Mouse (Mus musculus) bone marrow macrophage, adult 2 months (primary cell): ENCODE data around the gene Olfr658. TPM values are rescaled to one million over a fixed set of nuclear protein-coding genes. Genes with fewer than 3 reads are reported as not detected.

Source experiments
- H3K27ac ChIP-seq: 2 replicates; pipeline ENCODE4 v1.5.1; 2012; ENCODE audit warnings: low read depth, low read length; ENCODE audit not compliant: insufficient read depth
- H3K4me1 ChIP-seq: 2 replicates; pipeline ENCODE4 v1.6.1; 2012; ENCODE audit warnings: low read length; ENCODE audit not compliant: control insufficient read depth, insufficient read depth
- H3K4me3 ChIP-seq: 2 replicates; pipeline ENCODE4 v1.5.1; 2012; ENCODE audit warnings: mild to moderate bottlenecking, low read length, moderate library complexity; ENCODE audit not compliant: insufficient read depth
- CTCF ChIP-seq: IDR thresholded peaks from 2 replicates; pipeline ENCODE4 v1.5.1; 2012; ENCODE audit warnings: low read depth, mild to moderate bottlenecking, low read length, moderate library complexity
- POLR2A ChIP-seq: IDR thresholded peaks from 2 replicates; pipeline ENCODE4 v1.6.1; 2012; ENCODE audit warnings: mild to moderate bottlenecking, low read depth, low read length, borderline replicate concordance
- polyA plus RNA-seq: library from polyadenylated mRNA; stranded (reverse); fragments of >200 nt; gene quantifications from 2 replicates; pipeline ENCODE4 v1.2.4, GENCODE M21; 2012; ENCODE audit not compliant: missing spikeins, insufficient read depth, insufficient read length

The Olfr658 gene
- not detected in 2 replicates for polyA plus RNA-seq

DNA sequence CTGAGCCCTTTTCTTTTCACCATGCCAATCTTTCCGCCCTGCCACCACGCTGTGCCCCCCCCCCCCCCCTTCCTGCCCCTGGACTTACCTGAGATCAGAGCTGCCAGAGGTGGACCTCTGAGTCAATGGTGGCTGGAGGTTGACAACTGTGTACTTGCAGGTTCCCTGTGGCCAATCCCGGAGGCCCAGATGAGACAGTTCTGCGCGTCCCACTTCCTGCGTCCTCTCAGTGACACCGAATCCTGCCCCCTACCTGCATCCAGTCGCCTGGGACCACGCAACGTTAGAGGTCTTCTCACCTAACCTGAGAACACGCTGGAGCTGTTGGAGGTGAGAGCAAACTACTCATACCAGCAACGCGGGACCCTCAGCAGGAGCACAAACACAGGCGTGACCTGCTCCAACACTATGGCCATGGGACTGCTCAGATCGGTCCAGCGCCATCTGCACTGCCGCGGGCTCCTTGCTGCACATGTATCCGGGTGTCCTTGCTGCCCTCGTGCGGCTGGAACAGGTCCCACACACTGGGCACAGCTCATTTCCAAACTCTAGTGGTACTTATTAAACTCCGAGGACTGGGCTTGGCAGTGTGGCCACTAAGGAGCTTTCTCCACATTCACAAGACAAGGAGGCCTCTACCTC lies at the start of gene Olfr658:
TSS of gene Olfr658 (minus strand) at position 465 of the 642 bp plus-strand sequence.
- H3K4me1 ChIP-seq, result no peaks in the 10 kb centered on the region

GRCm38 (mm10) chr7:104686201-104686600 lies 39.1 kb upstream of the Olfr658 start, which contains the start of gene Olfr661:
TSS of gene Olfr661 (plus strand) at chr7:104686501.
- no peaks in the 10 kb centered on the region for H3K4me1 ChIP-seq
- H3K4me3 ChIP-seq, result no peak within 1 kb of the TSS
- H3K27ac ChIP-seq, result no peak within 1 kb of the TSS
- TF ChIP-seq CTCF (no peak), POLR2A (no peak)

More for the DNA sequence above, at the start of gene Olfr658:
- TF ChIP-seq POLR2A (no peak), CTCF (no peak)
- Histone ChIP-seq H3K4me3 (no peak within 1 kb of the TSS), H3K27ac (no peak within 1 kb of the TSS)

DNA sequence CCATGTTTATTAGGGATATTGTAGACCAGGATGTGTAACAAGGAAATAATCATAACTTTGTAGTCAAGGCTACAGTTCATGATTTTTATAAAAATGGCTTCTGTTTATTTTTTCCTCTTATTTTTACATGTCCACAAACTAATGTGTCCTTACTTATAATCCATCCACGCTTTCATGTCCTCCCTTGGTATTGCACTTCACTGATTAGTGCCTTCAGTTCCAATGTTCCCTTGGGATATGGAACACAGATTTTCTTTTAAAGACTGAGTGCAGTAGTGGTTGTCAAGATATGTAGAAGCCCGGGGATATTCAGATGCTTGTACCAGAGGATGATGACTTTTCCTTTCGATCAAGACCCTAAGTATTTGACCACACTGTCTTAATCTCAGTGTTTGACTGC lies 19.3 kb upstream of the Olfr658 start, which contains the start of gene Olfr659:
TSS of gene Olfr659 (plus strand) at position 301 of the 400 bp plus-strand sequence.
- Histone ChIP-seq H3K4me3 (no peak within 1 kb of the TSS), H3K27ac (no peak within 1 kb of the TSS), H3K4me1 (no peaks in the 10 kb centered on the region)
- TF ChIP-seq CTCF (no peak), POLR2A (no peak)

- no peak within 1 kb of the TSS for H3K27ac ChIP-seq
- no peaks in the 10 kb centered on the region for H3K4me1 ChIP-seq
- H3K4me3 ChIP-seq, result no peak within 1 kb of the TSS
- TF ChIP-seq CTCF (no peak), POLR2A (no peak)
Measured at GRCm38 (mm10) chr7:104624494-104624893, 22.6 kb downstream of the Olfr658 start, which contains the start of gene Olfr657. TSS of gene Olfr657 (plus strand) at chr7:104624794.

GRCm38 (mm10) chr7:104613655-104614054 lies 33.5 kb downstream of the Olfr658 start, which contains the start of gene Olfr656:
TSS of gene Olfr656 (plus strand) at chr7:104613955.
- TF ChIP-seq CTCF, result no peak
- TF ChIP-seq POLR2A, result no peak

DNA sequence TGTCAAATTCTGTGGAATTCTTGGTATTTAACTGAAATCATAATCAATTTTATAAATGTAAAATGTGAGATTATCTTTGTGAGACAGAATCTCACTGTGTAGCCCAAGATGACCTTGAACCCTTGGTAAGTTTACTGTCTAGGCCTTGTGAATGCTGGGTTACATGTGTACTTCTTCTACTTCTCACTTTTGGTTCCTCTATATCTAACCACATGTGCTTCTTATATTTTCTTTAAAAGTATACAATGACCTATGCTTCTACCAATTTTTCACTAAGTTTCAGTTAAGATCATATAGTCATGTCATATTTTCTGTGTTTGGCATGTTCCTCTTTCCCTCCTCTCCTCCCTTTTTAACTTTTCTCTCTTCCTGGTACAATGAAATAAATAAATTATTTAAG lies 42.4 kb downstream of the Olfr658 start:
- Histone ChIP-seq H3K4me1 (no peaks in the 10 kb centered on the region), H3K4me3 (no peak overlapping the region), H3K27ac (no peak overlapping the region)
- TF ChIP-seq POLR2A, result no peak
- TF ChIP-seq CTCF, result no peak

More at GRCm38 (mm10) chr7:104613655-104614054, 33.5 kb downstream of the Olfr658 start, which contains the start of gene Olfr656:
- Histone ChIP-seq H3K27ac (no peak within 1 kb of the TSS), H3K4me1 (no peaks in the 10 kb centered on the region), H3K4me3 (no peak within 1 kb of the TSS)

- no peak overlapping the region for H3K27ac ChIP-seq
- no peak overlapping the region for H3K4me3 ChIP-seq
- TF ChIP-seq CTCF (peak; percentile 60), POLR2A (no peak)
- no peaks in the 10 kb centered on the region for H3K4me1 ChIP-seq
Measured at GRCm38 (mm10) chr7:104603173-104603572, 43.9 kb downstream of the Olfr658 start.

- Histone ChIP-seq H3K4me1 (no peaks in the 10 kb centered on the region), H3K4me3 (no peak within 1 kb of the TSS), H3K27ac (no peak within 1 kb of the TSS)
- TF ChIP-seq CTCF (no peak), POLR2A (no peak)
Measured at GRCm38 (mm10) chr7:104601679-104602078, 45.4 kb downstream of the Olfr658 start, which contains the start of gene Olfr655. TSS of gene Olfr655 (minus strand) at chr7:104601779.

Other genes starting within 250 kb of the Olfr658 start
- 7.6 and 9.4 TPM in 2 replicates for gene Trim30c, start 246.5 kb downstream of the Olfr658 start, polyA plus RNA-seq
- gene Trim30a, start 182.1 kb downstream of the Olfr658 start, polyA plus RNA-seq, result 145 and 153 TPM in 2 replicates
- gene Trim30d, start 139.5 kb downstream of the Olfr658 start, polyA plus RNA-seq, result 51.7 and 57.7 TPM in 2 replicates
- not detected in 2 replicates for gene Olfr651, start 97.2 kb downstream of the Olfr658 start, polyA plus RNA-seq
- not detected in 2 replicates for gene Olfr652, start 86.4 kb downstream of the Olfr658 start, polyA plus RNA-seq
- not detected in 2 replicates for gene Olfr653, start 70.0 kb downstream of the Olfr658 start, polyA plus RNA-seq
- gene Olfr654, start 60.3 kb downstream of the Olfr658 start, polyA plus RNA-seq, result not detected in 2 replicates
- gene Olfr655, start 45.5 kb downstream of the Olfr658 start, polyA plus RNA-seq, result not detected in 2 replicates
- not detected in 2 replicates for gene Olfr656, start 33.4 kb downstream of the Olfr658 start, polyA plus RNA-seq
- gene Olfr657, start 22.5 kb downstream of the Olfr658 start, polyA plus RNA-seq, result not detected in 2 replicates
- gene Olfr659, start 19.4 kb upstream of the Olfr658 start, polyA plus RNA-seq, result not detected in 2 replicates
- gene Olfr661, start 39.2 kb upstream of the Olfr658 start, polyA plus RNA-seq, result not detected in 2 replicates
- gene Usp17le, start 130.2 kb upstream of the Olfr658 start, polyA plus RNA-seq, result not detected in 2 replicates
- gene Usp17lb, start 195.3 kb upstream of the Olfr658 start, polyA plus RNA-seq, result not detected in 2 replicates
- not detected in 2 replicates for gene Usp17la, start 209.7 kb upstream of the Olfr658 start, polyA plus RNA-seq
- not detected in 2 replicates for gene Olfr665, start 230.7 kb upstream of the Olfr658 start, polyA plus RNA-seq
- gene Olfr666, start 248.6 kb upstream of the Olfr658 start, polyA plus RNA-seq, result not detected in 2 replicates